Mouse (Mus musculus) thymus, adult 18-20 months (tissue): ENCODE data around the gene Cacna1i.

ENCODE experiments used
- DNase-seq, 2 experiments: peaks; one replicate each; pipeline ENCODE4 v3.0.0; 2022; ENCODE audit warnings: mixed read lengths in 2 of 2

Gene Cacna1i

DNA sequence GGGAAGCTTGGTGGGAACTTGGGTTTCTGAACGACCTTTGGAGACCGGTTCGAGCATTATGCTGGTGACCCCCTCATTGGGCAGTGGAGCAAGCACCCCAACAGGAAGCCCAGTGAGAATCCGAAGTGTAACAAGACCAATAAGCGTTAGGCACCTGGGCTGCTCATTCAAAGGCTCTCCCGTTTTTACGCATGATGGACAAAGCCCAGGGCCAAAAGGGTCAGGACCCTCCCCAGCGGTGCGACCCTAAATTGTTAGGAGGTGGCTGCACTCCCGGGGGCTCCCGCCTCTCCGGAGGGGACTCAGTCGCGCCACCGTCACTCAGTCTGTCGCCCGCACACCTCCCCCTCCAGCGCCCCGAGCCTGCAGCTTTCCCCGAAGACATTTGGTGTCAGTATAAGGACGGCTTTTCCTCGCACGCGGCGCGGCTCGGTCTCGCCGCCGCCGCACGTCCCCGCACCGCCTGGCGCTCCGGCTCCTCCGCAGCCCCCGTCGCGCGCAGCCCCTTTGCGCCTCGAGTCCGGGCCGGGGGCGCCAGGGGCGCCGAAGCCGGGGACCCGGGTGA is at the start of gene Cacna1i:
Gene Cacna1i (plus strand): TSS at position 388 of the 565 bp plus-strand sequence.
- no peak for DNase-seq

DNA sequence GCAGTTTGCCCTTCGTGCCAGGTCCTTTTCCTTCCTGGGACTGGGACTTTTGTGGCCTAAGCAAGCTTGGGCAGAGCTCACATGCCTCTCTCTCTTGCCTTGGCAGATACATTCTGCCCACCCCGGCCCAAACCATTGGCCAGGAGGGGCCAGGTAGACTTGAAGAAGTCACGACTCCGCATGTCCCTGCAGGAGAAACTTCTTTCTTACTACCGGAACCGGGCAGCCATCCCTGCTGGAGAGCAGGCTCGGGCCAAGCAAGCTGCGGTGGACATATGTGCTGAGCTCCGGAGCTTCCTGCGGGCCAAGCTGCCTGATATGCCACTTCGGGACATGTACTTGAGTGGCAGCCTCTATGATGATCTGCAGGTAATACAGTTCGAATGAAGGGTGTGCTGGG is 38.9 kb upstream of the Cacna1i start:
- DNase-seq, result no peak

DNA sequence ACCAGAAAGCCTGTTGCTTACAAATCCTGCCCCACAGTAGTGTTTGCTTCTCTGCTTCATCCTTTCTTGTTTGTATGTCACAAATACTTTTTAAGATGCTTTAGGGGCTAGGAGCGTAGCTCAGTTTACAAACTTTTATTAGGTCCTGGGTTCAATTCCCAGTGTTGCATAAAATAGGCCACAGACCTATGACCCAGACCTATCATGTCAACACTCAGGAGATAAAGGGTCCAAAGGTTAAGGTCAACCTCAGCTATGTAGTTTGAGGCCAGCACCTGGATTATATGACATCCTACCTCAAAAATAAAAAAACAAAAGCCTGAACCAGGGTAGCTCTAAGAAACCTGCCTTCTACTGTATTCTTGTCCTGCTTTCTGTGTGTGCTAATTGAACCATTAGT is 38.4 kb upstream of the Cacna1i start:
- DNase-seq, result no peak

DNA sequence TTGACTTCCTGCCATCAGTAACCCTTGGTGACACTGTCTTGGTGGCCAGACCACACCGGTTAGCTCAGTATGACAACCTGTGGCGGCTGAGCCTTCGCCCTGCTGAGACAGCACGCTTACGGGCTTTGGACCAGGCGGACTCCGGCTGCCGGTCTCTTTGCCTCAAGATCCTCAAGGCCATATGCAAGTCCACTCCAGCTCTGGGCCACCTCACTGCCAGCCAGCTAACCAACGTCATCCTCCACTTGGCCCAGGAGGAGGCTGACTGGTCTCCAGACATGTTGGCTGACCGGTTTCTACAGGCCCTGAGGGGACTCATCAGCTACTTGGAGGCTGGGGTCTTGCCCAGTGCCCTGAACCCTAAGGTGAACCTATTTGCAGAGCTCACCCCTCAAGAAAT is 37.4 kb upstream of the Cacna1i start:
- DNase-seq, result no peak

DNA sequence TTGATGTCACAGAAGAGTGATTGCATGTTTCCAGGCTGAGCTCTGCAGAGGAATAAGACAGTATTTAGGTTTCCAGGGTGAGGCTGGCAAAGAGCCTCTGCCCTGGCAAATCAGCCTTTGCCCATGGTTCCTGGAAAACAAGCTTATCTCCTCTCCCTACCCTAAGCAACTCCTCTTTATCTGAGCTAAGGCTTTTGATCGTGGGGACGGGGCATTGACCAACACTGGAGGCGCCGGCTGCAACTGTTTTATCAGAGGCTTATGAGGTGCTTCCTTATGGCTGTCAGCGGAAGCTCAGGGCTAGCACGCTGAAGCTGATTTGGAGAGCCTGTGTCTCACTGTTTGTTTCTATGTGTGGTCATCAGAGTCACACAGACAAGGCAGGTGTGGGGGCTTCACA is 36.5 kb upstream of the Cacna1i start:
- no peak for DNase-seq

DNA sequence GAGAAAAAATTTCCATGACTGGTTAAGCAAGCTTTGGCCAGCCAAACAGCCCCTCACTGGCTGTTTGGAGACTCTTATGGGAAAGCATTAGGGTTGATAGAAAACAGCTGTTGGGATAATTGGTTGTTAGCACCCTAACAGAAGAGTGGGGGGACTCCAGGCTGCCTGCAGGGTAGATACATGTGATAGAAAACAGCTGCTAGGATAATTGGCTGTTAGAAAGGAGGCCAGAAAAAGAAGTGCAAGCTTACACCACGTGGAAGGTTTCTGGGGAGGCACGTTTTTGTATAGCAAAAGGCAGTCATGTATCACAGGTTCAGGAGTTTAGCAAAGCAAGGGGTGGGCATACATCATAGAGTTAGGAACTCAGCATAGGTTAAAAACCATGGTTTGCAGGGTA is 33.5 kb upstream of the Cacna1i start:
- DNase-seq, result no peak

DNA sequence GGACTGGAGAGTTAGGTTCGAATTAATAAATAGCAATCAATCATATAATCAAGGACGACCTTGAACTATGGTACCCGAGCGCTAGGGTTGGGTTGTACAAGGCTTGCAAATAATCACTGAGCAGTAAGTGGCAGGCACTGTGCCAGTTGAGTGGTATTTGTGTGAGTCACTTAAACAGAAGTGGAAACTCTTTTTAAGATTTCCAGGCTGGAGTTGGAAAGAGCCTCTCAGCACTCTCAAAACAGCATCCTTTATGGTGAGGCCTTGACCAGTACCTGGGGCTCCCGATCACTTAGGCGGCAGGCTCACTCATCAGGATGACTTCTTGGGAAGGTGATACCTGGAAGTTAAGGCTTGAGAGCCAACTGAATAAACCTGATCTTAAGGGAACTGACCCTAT is 32.8 kb upstream of the Cacna1i start:
- DNase-seq, result no peak

DNA sequence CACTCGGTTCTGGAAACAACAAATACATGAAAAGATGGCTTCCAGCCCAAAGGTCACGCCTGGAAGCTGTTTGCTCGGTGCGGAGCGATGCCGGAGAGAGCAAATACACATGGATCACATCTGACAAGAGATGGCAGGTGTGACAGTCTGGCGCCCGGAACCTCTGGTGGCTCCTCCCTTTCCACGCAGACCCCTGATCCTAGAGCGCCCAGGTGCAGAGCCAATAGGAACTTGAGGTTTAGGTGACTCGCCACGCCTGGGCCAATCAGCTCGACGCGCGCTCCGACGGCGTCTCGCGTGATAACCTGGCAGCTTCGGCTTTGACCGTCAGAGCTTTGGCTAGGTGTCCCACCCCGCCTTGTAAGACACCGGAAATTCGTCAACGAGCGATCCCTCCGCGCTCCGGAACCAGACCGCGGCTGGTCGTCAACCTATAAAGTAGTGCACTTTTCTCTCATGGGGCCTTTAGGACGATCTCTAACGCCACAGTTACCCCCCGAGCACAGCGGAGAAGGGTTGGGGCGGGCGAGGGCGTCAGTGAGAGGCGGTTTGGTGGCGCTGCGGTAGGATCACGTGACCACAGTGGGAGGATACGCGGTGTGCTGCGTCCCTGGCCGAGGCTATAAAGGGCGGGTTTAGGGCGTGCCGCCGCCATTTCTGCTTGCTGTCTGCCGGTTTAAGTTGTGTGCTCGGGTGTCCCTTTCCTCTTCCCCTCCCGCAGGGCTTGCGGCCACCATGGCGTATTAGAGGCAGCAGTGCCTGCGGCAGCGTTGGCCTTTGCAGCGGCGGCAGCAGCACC is 32.0 kb upstream of the Cacna1i start, which contains the start of gene Atf4:
Gene Atf4 (plus strand): TSS at position 338 of the 799 bp plus-strand sequence.
- DNase-seq, result peak; percentile 97 to 98

DNA sequence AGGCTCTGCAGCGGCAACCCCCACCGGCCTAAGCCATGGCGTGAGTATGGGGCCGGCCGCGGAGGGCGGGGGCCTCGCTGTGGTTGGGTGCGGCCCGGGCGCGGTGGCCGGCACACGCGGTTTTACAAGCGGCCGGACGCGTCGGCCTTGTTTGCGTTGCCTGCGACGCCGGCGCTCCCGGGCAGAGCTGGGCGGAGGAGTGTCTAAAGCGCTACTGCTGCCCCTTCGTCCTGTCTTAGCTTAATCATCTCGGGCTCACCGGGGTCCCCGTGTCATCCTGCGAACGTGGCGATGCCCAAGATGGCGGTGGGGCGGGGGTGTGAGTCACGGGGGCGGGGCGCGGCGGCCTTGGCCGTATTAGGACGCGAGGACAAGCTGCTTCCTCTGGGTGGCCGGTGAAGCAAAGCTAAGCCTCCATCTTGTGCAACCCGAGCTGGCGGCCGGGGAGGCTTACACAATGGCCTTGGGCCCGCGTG is 31.4 kb upstream of the Cacna1i start:
- DNase-seq, result peak; percentile 41 to 57

DNA sequence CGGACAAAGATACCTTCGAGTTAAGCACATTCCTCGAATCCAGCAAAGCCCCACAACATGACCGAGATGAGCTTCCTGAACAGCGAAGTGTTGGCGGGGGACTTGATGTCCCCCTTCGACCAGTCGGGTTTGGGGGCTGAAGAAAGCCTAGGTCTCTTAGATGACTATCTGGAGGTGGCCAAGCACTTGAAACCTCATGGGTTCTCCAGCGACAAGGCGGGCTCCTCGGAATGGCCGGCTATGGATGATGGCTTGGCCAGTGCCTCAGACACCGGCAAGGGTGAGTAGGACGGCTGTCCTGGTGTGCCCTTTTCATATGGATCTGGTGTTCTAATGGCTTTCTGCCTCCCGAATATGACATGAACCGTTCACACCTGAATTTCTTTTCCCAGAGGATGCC is 30.8 kb upstream of the Cacna1i start:
- DNase-seq, result no peak

DNA sequence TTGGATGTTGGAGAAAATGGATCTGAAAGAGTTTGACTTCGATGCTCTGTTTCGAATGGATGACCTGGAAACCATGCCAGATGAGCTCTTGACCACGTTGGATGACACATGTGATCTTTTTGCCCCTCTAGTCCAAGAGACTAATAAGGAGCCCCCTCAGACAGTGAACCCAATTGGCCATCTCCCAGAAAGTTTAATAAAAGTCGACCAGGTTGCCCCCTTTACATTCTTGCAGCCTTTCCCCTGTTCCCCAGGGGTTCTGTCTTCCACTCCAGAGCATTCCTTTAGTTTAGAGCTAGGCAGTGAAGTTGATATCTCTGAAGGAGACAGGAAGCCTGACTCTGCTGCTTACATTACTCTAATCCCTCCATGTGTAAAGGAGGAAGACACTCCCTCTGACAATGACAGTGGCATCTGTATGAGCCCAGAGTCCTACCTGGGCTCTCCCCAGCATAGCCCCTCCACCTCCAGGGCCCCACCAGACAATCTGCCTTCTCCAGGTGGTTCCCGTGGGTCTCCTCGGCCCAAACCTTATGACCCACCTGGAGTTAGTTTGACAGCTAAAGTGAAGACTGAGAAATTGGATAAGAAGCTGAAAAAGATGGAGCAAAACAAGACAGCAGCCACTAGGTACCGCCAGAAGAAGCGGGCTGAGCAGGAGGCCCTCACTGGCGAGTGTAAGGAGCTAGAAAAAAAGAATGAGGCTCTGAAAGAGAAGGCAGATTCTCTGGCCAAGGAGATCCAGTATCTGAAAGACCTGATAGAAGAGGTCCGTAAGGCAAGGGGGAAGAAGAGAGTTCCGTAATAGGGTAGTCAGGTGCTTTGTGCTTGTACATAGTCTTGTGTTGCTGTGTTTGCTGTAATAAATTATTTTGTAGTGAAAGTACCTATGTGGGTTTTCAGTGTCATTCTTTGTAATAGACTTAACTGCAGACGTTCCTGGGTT is 30.1 kb upstream of the Cacna1i start:
- DNase-seq, result no peak

DNA sequence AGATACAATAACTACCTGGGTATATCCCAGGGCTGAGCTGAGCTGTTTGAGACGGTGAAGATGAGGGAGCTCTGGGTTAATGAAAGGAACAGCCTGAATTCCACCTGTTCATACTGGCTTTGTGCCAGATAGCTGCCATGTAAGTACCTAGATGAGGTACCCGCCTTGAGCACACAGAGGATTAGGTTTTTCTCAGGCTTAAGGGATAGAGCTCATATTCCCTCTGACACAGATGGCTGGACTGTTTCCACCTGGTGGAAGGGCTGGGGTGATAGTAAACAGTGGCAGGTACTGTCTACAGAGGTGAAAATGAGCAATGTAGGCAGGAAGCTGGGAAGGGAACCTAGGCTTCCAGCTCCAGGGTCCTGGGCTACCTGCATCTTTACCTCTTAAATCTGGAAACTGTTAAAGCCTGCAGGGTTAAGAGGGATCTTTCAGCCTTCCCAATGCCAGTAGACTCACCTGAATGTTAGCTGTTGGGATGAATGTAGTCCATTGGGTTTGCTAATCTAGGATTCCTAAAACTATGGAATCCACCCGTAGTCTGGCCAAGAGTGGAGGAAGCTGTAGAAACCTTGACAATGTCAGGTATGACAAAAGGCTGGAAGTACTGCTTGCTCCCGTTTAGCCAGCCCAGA is 29.3 kb upstream of the Cacna1i start:
- no peak for DNase-seq

DNA sequence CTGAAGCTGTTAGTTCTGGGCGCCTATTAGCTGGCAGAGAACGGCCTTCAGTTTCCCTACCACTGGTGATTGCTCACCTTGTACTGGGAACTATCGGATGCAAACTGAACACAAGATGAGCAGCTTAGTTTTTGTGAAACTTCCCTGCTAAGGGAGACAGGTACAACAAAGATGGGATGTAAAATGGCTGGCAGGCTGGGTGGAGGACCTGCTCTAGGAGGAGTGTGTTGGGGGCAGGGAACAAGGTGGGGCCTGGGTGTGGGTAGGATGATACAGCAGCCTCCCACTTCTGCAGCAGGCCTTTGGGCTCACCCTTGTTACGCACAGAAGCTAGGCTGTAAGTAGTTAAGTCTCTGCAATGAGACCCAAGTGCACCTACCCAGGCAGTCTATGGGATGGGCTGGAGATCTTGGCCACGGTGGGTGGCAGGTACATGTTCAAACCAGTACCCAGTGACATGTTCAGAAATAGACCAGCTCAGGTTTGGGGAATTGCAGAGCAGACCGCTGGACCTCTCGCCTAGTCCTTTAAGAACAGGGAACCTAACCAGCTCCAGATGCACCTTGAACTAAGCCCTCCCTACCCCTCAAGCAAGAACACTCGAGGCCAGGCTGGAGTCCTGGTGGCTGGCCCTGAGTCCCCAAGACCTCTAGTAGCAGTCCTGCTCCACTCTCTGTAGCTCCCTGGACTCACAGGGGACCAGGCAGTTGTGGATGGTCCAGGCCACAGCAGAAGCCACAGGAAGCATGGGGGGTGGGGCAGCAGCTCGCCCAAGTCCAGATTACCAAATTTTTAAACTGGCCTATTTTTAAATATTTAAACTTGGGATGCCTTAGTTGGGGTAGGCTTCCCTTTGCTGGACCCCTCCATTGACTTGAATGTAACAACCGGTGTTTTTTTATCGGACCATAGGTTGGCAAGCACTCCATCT is 28.5 kb upstream of the Cacna1i start:
- DNase-seq, result no peak

DNA sequence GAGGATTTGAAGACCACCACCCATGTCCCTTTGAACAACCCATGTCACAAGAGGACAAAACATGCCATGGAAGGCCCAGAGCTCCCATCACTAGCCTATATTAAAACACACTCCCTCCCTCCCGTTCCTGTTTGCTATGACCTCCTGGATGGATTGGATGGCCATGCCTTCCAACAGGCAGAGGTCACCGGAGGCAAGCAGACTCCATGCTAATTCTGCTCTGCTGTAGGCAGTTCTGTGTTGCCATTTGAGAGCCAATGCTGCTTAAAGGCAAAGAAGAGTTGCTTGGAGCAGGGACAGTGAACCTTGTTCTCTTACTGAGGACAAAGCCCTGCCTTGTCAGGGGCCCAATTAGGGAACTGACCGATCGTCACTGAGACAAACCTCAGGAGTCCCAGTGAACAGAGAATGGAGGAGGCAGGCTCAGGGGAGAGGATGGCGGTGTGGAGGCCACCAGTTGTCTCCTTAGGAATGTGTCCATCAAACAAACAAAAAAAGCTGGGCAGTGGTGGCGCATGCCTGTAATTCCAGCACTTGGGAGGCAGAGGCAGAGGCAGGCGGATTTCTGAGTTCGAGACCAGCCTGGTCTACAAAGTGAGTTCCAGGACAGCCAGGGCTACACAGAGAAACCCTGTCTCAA is 27.5 kb upstream of the Cacna1i start:
- DNase-seq, result no peak

DNA sequence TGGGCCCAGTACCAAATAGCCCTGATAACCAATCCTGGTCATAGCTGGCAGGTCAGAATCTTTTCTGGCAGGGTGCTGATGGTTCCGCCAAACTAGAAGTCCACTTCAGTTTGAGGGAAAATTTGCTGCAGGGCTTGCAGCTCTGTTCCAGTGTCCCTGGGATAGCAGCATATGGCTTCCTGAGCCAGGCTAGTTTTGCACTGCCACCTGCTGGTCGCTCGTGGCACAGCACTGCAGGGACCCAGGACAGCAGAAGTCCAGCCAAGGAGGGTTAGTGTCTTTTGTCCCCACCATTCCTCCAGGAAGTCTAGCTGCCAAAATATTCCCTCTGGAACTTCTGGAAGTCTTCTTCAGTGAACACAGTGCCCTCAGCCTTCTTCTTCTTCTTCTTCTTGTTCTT is 26.4 kb upstream of the Cacna1i start:
- peak; percentile 35 to 47 for DNase-seq

DNA sequence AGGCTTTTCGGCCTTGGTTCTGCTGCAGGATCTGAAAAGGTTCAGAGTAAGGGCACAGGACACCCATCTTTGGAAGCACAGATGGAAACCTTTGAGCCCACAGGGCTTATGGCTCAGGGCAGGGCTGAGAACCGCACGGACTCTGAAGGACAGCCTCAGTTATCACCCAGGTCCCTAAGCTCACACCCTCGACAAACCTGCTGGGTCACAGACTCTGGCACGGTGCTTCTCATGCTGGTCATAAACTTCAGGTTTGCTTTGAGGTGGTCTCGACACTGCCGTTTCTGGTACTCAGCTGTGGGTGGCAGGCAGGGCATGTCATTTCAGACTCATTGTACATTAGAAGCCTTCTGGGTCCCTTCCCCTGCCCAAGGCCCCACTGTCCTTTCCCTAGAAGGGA is 25.9 kb upstream of the Cacna1i start:
- DNase-seq, result no peak

DNA sequence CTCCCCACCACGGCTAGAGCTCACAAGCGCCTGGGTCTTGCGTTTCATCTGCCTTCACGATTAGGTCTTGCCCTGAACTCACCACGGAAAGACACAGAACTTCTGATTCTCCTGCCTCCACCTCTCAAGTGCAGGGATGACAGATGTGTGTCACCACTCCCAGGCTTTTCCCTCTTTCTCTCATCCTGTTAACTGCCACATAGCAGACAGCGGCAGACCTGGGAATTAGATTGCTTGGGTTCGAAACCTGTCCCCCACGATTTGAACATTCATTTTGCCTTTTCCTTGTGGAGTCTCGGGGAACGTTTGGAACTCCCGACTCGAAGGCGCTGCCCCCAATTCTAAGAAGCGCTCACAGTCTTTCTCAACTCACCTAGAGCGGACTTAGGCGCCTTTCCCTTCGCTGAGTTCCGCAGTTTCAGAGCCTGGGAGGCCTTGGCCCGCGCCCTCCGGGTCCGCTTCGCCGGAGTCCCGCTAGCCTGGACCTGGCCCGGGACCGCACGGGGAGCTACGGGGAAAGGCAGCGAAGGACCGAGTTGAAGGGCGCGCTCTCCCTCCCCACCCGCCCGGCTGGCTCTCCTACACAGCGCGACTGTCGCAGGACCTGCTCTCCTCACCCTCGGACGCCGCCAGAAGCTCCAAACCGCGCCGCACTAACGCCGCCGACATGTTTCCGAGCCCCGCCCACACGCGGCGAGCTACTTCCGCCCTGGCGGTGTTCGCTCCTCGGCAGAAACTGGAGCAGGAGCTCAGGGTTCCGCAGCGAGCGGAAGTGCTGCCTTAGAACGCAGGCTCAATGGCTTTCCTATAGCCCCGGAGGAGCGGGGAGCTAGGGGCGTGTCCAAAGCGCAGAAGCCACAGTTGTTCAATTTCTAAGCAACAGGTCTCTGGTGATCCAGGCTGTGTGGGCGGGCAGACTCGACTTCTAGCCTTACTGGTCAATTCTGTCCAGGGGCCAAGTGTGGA is 23.1 kb upstream of the Cacna1i start, which contains the start of gene Rps19bp1:
Gene Rps19bp1 (minus strand): TSS at position 706 of the 966 bp plus-strand sequence.
- peak; percentile 79 to 85 for DNase-seq

DNA sequence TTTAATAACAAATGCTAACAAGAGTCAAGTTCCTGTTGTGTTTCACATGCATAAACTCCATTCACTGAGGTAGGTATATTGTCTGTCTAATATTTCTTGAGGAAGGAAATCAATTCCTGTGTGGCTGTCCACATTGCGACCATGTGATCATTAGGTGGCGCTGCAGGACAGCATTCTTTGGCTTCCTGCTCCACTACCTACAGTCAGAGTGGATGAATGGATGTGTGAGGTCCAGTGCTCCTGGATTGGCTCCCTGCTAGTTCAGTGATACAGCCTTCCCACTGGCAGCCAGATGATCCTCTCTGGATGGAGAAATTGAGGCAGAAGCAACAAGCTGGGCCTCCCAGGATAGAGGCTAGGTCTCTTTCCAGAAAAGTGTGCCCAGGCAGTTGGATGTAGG is 20.8 kb upstream of the Cacna1i start:
- DNase-seq, result peak in 1 of 2 experiments; percentile 39

DNA sequence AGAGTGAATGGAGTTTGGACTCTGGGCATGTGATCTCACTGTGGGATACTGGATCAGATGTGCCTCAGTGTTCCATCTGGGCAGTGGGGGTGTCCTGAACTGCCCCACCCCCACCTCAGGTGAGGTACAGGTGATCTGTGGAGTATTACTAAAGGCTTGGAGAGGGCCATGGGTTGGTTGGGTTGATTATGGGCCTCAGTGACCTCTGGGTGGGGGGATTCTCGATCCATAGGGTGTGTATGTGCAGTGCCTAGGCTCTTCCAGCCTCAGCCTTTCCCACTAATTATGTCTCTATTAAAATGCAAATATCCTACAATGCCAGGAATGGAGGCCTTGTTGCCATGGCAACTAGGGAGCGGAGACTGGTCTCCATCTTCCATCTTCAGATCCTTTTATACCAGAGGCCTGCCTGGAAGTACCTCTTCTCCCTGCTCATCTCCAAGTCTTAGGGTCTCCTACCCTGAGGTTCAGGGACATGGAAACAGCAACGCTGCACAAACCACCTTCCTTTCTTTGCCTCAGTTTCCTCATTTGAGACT is 15.1 kb upstream of the Cacna1i start:
- no peak for DNase-seq
